In the genomic region with DNA sequence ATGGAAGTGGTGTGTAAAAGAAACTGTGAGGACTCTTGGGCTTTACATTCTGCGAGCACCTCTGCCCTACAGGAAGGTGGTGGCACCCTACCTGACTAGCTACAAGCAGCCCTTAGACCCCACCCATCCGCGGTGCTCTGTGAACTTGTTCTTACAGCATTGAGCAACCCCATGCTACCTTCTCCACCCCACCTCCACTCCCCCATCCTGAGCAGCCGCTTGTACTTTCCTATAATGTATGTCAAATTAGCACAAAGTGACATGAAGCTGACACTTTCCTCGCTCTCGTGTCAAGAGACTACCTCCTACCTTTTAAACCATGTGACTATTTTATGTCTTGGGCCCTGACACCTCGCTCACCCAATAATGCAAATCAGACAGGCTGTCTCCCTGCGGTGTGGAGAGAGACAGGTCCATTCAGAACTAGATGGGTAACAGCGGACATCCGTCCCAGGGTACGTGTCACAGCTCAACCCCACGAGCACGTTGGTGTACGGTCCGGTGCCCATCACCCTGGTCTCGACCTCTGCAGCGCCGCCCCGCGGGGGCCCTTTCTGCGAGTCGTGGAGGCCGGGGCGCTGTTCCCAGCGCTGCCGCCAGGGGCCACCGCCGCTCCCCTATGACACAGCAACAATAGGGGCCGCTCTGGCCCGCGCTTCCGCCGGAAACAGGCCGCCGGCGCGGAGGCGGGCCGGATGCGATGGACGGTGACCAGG, we compare ENCODE assay signal across 8 mouse cellular contexts. TPM values are rescaled to one million over a fixed set of nuclear protein-coding genes. Genes with fewer than 3 reads are reported as not detected.
DNase-seq lines count a peak whose midpoint lies in the region; ATAC-seq lines count a peak whose summit lies in the region.

A gene (plus strand): TSS at position 680 of the 716 bp plus-strand sequence.

- no peaks in the 10 kb centered on the region for H3K9me3 ChIP-seq in megakaryocyte, embryonic 14.5 days

- peak; percentile 86 for ATAC-seq in common myeloid progenitor, adult 5-6 weeks (replicated peaks; ENCODE audit: low read depth, poor library complexity, severe bottlenecking)

- H3K4me1 ChIP-seq in megakaryocyte, embryonic 14.5 days: peaks cover 45% of the 10 kb centered on the region

- peak; percentile 98 for DNase-seq in ZHBTc4 (ENCODE audit: low read depth, low spot score)
- peak; percentile 98 for DNase-seq in gastrocnemius, adult 8-10 months (ENCODE audit: low spot score in 2 of 2)
- peak; percentile 68 for DNase-seq in hindlimb bud, embryonic 11.5 days (ENCODE audit: extremely low spot score, low read depth, low spot score)
- DNase-seq in left cerebral cortex, adult 8-10 months (ENCODE audit: low spot score in 2 of 2): peak; percentile 97
- DNase-seq in right cerebral cortex, postnatal 10 days (ENCODE audit: low spot score in 2 of 2): peak; percentile 98
- peak; percentile 96 for DNase-seq in urinary bladder, postnatal 25 days (ENCODE audit: low spot score)

- peak within 1 kb of the TSS; percentile 95 for H3K4me3 ChIP-seq in megakaryocyte, embryonic 14.5 days (replicated peaks)

- H3K27me3 ChIP-seq in megakaryocyte, embryonic 14.5 days (replicated peaks): no peaks in the 10 kb centered on the region

- peaks cover 52% of the 10 kb centered on the region for H3K36me3 ChIP-seq in megakaryocyte, embryonic 14.5 days (replicated peaks; ENCODE audit: low read length)

RNA-seq across cellular contexts. Expression of the gene that starts here (rescaled TPM):
- 51.8 and 52.0 TPM in 2 replicates for total RNA-seq in common myeloid progenitor, adult 5-6 weeks (2017)
- total RNA-seq in gastrocnemius, adult 8-10 months (2022): 100 to 1,000 TPM; 124 to 131 (median 129) TPM
- 100 to 1,000 TPM; 107 to 109 (median 108) TPM for total RNA-seq in left cerebral cortex, adult 8-10 months (2022)
- 509 and 1,399 TPM in 2 replicates for polyA plus RNA-seq in megakaryocyte, embryonic 14.5 days (2012; ENCODE audit: insufficient read depth, low replicate concordance)

Comparison
In these comparisons a context has a peak if more than half of its experiments do, and no peak if none do; other contexts are left out.
1. Peak in every context shown above with its lines: DNase-seq, ATAC-seq and H3K4me3 ChIP-seq.